Mouse (Mus musculus): ENCODE results near the gene Ppm1j.

DNA sequence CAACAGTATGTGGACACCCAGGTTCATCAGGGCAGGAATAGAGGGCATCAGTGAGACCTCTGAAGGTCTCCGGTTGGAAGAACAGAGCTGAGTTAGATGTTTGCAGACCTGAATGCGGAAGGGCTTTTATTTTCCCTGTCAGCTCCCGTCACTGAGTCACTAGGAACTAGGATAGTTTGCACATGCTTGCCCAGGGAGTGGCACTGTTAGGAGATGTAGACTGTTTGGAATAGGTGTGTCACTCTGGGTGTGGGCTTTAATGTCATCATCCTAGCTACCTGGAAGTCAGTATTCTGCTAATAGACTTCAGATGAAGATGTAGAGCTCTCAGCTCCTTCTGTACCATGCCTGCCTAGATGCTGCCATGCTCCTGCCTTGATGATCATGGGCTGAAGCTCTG lies 38.9 kb upstream of the Ppm1j start:
- TF ChIP-seq GATA1 (IDR thresholded peaks at IDR 0.05; ENCODE audit: low read length) (no peak), TAL1 (IDR thresholded peaks at IDR 0.05; ENCODE audit: low read length) (no peak)
